Mouse (Mus musculus) left cerebral cortex, adult 18-20 months (tissue): Measurements from ENCODE around the gene Kif3b. TPM values are rescaled to one million over a fixed set of nuclear protein-coding genes. Genes with fewer than 3 reads are reported as not detected.
"Not testable (repeated sequence)": the region's sequence is repeated elsewhere in the genome, so short reads cannot be mapped to it uniquely, and the experiment has no call there.

Experiments
- DNase-seq, 2 experiments: peaks; one replicate each; pipeline ENCODE4 v3.0.0; 2021 to 2022; ENCODE audit warnings: low spot score in 2 of 2, mixed read lengths in 1 of 2
- long read RNA-seq, 2 experiments: library from polyadenylated mRNA; stranded (forward); transcript quantifications; one replicate each; pipeline ENCODE4 v2.0.0; 2021
- total RNA-seq, 2 experiments: library from RNA; stranded (reverse); gene quantifications; 2 replicates each; pipeline ENCODE4 v1.2.3; 2021

The Kif3b gene
- 10 to 100 TPM; 53.5 to 56.9 TPM for total RNA-seq
- long read RNA-seq, experiment 1, full-length matches to known transcripts: 6 of 24 reads
- long read RNA-seq, experiment 1, partial matches to known transcripts: 7 of 24 reads
- long read RNA-seq, experiment 1, other reads (novel, unspliced or antisense): 11 of 24 reads
- long read RNA-seq, experiment 2, partial matches to known transcripts: 3 of 19 reads
- long read RNA-seq, experiment 2, other reads (novel, unspliced or antisense): 16 of 19 reads

DNA sequence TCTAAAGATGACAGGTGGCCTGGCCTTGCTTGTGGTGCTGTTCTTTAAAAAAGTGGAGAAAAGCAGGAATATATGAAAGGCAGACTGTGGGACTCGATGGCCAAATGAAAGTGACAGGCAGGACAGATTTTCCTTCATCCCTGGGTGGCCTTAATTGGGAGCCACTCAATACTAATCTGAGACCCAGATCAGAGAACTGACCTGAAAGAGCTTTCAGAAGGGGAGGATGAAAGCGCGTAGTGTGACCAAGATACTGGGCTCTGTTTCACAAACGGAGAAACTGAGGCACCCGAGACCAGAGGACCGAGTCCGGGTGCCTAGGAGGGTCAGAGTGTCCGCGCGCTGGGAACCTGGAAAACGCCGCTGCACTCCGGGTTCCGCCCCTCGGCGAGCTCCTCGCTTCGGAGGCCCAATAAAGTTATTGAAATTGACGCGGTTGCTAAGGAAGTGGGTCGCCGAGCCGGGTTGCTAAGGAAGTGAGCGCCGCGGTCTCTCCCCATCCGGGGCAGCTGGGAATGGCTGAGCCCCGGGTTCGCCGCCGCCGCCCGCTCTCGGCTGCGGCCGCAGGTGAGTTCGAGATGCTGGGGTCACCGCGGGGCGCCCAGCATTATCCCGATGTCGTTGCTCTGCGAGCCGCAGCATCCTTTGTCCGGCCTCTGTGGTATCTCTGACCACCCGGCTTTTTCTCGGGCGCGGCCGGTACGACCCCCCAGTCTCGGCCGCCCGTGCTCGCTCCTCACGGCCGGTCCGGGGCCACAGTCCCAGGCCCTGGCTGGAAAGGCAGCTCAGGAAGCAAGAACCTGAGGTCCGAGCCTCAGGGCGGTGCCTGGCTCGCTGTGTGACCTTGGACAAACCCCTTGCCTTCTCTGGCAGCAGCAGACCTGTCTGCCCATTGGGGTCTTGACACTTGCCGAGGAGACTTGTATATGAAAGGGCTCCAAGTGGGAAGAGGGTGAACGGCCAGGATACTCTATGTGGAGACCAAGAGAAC, at the start of gene Kif3b:
Gene Kif3b, plus strand, starts transcription at position 476 of the 991 bp plus-strand sequence.
- peak; percentile 87 to 89 for DNase-seq

DNA sequence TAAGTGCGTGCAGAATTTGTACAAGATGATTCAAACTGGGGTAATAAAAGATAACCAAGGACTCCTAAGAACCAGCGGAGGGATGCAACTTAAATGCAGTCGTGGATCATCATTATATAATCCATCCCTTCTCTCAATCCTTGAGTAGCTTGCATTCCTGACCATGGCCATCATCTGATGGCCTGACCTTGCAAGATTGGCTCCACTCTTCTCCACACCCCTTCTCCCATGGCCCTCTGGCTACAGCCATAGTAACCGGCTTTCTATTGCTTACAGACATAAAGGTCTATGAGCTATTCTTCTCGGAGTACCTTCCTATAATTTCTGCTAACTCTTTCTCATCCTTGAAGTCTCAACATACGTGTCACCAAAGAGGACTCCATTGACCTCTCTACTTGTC, 49.1 kb upstream of the Kif3b start:
- no peak for DNase-seq

DNA sequence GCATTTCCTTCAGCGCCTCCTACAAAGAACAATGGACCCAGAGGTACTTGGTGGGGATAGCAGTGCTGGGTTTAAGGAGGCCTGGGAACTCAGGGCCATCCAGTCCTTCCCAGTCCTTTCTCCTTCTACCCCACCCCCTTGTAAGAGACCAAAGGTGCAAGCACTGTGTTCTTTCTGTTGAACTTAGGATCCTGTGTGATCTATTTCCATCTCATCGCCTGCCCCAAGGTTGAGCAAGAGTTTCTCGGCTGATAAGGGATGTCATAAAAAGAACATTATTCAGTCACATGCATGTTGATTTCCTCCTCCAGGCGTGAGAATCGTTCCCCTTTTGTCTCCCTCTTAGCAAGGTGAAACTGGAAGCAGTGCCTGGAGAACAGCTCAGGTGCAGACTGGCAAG, 41.5 kb upstream of the Kif3b start:
- DNase-seq: no peak

DNA sequence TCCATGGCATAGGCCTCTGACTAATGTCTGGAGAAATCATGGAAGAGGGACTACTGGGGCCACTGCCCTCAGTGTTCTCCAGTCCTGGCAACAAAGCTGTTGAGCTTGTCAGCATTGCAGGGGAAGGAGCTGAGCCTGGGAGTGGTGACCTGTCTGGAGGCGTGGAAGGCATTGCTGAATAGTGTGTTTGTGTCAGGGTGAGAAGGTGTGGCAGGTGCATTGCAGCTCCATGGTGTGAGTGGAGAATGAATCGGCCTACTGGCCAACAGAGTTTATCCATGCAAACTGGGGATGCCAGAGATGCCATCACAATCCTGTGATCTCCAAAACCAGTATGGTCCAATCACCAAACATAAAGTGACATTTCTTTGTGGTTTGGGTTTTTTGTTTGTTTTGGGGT, 34.6 kb upstream of the Kif3b start:
- DNase-seq: no peak

DNA sequence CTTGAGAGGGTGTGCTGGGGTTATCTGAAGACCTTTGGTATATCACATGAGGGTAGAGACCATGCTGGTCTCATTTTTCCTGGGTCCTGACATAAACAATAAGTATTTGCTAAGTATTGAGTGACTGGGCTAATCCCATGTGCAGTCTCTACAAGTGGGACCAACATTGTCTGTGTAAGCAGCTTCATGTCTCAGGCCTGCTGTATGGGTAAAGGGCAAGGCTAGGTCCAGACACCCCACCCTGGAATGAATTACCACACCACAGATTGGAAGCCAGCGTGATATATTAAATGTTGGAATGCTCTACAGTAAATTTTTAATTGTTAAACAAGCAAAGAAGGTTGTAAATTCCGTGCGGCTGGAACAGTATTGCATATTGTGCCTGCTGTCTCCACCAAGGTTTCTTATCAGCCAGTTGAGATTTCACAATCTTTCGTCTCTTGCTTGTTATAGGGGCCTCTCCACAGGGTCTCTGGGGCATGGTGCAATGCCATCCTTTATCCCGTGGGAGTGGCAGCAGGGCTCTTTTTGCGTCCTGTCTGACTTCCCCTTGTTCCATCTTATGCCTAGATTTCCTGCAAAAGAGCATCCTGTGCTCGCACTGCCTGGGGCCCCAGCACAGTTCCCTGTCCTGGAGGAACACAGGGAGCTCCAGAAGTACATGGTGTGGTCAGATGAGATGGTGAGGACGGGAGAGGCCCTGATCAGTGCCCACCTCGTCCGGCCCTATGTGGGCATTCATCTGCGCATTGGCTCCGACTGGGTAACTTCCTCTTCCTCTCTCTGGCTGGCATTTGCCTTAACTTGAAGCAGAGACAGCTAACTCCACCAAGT, 32.0 kb upstream of the Kif3b start:
- DNase-seq: no peak

DNA sequence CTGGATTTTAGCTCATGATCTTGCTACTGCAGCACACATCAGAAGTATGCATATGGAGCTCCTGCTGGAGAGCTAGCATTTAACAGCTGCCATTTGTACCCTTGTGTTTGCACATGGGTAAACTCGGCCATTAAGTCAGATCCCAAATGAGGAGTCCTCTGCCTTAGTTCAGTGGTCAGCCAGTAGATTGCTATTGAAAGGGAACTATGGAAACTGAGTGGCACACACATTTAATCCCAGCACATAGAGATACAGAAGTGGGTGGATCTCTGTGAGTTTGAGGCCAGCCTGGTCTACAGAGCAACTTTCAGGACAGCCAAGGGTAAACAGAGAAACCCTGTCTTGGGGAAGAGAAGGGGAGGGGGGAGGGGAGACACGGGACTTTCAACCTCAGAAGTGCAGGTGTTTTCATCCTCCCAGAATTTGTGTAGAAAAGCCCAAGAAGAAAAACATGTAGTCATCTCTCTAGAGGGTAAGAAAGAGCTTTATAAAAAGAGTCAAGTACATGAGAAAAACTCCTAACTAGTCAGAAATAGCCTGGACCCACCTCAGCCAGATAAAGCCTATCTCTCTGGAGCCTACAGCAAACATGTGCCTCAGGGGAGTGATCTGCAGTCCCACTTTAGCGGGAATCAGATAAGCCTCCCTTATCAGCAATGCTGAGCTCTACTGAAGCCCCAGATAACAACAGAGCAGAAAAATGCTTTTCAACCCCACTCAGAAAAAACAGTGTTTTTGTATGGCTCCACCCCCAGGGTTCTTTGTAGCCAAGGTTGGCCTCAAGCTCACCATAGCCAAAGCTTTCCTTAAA, 31.1 kb upstream of the Kif3b start:
- DNase-seq: no peak

DNA sequence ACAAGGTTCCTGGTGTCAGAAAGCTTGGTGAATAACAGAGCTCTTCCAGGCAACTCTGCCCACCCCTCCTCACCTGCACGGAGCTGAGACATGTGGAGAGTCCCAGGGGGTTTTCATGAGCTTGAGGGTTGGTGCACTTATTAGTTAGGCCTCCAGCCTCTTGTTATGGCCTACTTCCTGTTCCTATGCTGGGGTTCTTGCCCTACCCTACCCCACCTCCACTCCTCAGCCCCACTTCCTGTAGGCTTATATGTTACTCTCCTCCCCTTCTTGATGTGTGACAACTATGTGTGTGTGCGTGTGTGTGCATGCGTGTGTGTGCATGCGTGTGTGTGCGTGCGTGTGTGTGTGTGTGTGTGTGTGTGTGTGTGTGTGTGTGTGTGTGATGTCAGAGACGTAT, 28.2 kb upstream of the Kif3b start:
- no peak for DNase-seq

DNA sequence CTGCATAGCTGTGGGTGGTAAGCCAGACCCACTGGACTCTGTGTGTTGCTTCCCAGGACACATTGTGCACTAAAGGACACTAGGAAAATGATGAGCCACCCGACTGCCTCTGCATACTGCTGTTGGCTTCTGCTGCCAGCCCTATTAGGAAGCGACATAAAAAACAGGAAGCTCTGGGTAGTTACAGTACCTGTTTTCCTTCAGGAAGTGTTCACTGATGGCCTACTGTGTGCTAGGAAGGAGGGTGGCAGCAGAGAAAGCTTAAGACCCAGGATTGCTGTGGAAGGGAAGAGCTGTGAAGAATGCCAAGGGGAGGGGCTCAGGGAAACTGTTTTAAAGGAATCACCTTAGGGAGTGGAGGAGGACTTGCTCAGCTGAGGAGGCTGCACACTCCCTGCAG, 23.9 kb upstream of the Kif3b start:
- DNase-seq: no peak

DNA sequence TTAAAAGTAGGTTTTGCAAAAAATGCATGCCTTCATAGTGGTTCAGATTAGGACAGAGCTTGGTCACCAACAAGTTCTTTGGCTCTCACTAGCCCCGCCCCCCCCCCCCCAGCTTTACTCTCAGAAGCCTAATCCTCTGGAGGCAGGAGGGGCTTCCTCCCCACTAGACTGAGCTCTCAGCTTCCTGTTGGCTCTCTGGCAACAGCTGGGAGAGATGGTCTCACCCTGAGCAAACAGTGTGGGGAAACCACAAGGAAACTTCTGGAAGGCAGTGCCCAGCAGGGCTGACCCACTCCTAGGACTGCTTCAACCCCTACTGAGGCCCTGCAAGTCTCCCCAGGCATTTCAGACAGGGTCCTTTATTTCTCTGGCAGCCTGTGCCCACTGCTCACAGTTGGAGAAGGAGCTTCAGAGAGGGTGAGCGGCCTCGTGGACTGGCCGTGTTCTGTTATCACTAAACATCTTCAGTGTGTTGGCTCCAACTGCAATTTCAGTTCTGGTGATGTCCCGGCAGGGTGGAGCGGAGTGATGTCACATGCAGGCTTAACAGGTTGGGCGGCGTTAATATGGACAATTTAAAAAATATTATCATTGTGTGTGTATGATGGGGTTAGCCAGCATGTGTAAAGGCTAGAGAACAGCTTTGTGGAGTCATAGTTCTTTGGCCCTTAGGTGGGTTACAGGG, 20.8 kb upstream of the Kif3b start:
- DNase-seq: not testable (repeated sequence)

DNA sequence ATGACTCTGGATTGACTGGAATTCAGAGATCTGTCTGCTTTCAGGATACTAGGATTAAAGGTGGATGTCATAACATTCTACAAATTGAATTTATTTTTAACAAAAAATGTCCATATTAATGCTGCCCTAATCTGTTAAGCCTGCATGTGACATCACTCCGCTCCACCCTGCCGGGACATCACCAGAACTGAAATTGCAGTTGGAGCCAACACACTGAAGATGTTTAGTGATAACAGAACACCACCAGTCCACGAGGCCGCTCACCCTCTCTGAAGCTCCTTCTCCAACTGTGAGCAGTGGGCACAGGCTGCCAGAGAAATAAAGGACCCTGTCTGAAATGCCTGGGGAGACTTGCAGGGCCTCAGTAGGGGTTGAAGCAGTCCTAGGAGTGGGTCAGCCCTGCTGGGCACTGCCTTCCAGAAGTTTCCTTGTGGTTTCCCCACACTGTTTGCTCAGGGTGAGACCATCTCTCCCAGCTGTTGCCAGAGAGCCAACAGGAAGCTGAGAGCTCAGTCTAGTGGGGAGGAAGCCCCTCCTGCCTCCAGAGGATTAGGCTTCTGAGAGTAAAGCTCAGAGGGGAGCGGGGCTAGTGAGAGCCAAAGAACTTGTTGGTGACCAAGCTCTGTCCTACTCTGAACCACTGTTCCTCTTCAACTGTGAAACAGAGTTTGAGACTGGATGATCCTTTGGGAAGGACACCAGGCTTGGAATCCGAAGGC, 16.9 kb upstream of the Kif3b start:
- DNase-seq: not testable (repeated sequence)

DNA sequence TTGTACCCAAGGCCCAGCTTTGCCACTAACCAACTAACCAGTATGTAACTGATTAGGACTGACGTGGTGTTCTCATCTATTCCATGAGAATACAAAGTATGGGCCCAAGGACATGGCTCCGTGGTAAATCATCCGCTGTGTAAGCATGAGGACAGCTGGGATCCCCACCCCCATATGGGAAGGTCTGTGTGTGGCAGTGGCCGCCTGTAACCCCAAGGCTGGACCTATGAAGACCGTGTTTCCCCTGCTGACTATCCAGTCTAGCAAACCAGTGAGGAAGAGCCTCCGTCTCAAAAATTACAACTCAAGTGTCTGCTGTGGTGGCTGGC, 16.3 kb upstream of the Kif3b start:
- no peak for DNase-seq

DNA sequence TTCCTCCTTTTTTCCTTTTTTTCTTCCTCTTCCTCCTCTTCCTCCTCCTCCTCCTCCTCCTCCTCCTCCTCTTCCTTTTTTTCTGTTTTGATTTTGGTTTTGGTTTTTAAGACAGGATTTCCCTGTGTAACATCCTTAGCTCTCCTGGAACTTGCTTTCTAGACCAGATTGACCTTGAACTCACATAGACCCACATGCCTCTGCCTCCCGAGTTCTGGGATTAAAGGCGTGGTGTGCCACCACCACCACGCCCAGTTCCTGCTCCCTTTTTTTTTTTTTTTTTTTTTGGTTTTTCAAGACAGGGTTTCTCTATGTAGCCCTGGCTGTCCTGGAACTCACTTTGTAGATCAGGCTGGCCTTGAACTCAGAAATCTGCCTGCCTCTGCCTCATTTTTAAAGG, 15.6 kb upstream of the Kif3b start:
- not testable (repeated sequence) for DNase-seq

DNA sequence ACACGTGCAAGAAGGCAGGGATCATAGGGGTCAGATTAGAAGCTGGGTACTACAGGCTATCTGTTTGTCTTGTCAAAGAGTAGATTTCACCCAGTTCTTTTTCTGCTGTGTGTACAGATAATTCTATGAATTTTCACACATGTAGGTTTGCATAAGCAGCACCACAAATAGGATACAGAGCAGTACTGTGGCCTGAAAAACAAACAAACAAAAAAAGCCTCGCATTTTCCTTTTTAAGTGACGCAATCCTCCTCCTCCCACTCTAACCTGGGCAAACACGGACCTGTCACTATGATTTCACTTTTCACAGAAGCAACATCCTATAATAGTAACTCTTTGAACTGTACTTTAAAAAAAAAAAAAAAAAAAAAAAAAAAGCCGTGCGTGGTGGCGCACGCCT, 14.8 kb upstream of the Kif3b start:
- no peak for DNase-seq

DNA sequence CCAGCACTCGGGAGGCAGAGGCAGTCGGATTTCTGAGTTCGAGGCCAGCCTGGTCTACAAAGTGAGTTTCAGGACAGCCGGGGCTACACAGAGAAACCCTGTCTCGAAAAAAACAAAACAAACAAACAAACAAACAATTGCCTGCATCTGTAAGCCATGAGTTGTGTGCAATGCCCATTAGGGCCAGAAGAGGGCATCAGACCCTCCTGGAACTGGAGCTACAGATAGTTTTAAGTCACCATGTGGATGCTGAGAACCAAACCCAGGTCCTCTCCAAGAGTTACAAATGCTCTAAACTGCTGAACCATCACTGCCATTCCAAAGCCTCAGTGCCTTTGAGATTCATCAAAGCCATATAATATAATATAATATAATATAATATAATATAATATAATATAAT, 14.4 kb upstream of the Kif3b start:
- DNase-seq: not testable (repeated sequence)

DNA sequence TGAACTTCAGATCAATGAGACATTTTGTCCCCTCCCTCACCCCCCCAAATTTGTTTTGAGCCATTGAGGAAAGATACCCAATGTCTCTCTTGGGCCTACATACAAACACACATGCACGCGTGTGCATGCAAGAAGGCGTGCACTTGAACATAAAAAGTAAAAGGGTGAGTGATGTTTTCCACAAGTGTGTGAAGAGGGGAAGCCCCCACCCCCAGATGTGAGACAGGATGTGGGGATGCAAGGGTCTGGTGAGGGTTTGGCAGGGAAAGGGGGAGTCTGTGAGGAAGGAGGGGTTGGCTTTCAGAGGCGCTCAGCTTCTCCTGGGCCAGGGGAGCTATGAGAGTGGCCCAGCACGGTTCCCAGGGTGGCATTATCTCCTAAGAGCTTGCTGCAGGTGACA, 12.9 kb upstream of the Kif3b start:
- no peak for DNase-seq

DNA sequence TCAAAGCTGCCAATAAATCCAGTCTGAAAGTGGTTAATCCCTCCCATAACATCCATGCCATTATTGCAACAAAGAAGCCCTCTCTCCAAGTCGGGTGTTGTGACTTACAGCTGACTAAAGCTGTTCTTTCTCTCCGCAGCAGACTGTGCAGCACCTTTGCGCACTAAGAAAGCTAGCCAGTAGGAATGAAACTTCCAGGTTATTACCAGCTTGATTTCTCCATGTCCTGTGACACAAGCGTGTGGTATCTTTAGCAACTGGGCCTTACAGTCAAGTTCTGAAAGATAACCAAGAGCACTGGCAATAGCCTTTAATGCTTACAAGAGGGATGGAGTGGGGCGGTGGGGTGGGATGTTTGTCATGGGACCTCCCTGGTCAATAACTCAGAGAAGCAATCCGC, 7.3 kb upstream of the Kif3b start:
- DNase-seq: no peak

DNA sequence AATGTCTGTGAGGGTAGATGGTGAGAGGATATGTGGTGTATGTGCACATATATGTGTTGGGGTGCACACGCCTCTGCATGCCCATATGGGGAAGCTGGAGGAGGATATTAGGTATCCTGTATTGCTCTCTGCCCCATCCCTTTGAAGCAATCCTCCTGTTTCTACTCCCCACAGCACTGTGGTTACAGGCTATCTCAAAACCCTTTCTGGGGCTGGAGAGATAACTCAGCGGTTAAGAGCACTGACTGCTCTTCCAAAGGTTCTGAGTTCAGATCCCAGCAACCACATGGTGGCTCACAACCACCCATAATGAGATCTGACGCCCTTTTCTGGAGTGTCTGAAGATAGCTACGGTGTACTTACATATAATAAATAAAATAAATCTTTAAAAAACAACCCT, 4.7 kb upstream of the Kif3b start:
- DNase-seq: no peak

DNA sequence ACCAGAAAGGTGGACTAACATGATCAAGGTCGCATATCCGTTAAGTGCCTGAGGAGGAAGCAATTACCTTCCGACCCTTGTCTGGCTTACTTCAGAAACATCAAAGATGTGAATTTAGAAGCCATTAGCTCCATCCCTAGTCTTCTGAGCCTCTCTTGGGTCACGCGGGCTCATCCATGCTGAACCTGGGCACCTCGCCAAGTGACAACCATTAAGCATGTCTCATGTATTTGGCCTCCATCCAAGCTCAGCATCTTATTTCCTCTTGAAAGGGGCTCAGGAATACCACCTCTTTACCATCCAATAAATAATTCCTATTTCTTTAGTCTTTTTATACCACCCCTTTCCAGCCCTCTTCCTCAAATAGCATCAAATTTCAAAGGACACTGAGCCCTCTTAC, 3.4 kb upstream of the Kif3b start:
- DNase-seq: no peak

DNA sequence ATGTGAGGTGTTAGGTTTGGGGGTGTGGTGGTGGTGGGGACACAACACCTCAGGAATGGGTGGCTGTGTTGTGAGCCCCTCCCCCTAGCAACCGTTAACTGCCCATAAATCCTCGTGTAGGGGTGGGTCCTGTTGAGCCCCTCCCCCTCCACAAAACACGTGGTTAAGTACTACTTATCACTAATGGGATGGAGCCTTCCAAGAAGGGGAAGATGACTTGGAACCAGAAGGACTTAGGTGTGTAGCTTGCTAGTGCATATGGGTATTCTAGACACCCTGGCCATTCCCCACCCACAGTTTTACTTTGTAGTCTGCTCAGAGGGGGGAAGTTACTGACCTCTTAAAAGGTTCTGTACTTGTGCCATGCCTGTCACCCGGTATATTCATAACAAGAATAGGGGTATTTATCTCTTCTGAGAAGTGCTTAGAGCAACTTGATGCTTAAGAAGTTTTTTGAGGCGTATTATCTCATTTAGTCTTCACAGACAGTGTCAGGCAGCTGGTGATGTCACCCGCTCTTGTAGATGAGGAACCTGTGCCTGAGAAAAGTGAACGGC, 1.2 kb downstream of the Kif3b start:
- no peak for DNase-seq
